Mouse (Mus musculus): ENCODE results near the gene Mcm5. TPM values are rescaled to one million over a fixed set of nuclear protein-coding genes. Genes with fewer than 3 reads are reported as not detected.

Gene Mcm5
- polyA plus RNA-seq (2017; shearing (Covaris generic)) = 10 to 100 TPM; 43.1 to 57.7 TPM

DNA sequence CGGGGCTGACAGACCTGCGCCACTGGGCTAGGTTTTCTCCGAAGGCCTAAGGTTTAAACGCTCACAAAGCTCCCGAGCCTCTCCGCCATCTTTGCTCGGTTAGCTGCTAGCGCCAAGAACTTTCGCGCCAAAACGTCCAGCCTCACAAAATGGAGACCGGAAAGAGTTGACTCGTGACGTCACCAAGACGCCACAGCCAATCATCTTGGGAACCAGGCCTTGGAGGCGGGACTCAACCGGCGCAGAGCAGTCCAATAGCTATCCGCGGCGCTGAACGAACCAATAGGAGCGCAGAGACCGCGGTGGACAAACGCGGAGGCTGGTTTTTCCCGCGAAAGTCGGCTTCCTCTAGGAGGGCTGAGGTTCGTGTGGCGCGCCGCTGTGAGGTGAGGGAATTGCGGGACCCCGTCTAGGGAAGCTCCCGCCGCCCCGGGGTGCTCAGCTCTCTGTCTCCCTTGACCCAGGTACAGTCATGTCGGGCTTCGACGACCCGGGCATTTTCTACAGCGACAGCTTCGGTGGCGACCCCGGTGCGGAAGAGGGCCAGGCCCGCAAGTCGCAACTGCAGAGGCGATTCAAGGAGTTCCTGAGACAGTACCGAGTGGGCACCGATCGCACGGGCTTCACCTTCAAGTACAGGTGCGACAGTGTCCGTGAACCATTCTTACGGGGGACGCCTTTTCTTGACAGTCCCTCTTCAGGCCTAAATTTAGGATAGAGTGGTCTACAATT is at the start of gene Mcm5:
Gene Mcm5, plus strand, starts transcription at position 334 of the 732 bp plus-strand sequence.

DNA sequence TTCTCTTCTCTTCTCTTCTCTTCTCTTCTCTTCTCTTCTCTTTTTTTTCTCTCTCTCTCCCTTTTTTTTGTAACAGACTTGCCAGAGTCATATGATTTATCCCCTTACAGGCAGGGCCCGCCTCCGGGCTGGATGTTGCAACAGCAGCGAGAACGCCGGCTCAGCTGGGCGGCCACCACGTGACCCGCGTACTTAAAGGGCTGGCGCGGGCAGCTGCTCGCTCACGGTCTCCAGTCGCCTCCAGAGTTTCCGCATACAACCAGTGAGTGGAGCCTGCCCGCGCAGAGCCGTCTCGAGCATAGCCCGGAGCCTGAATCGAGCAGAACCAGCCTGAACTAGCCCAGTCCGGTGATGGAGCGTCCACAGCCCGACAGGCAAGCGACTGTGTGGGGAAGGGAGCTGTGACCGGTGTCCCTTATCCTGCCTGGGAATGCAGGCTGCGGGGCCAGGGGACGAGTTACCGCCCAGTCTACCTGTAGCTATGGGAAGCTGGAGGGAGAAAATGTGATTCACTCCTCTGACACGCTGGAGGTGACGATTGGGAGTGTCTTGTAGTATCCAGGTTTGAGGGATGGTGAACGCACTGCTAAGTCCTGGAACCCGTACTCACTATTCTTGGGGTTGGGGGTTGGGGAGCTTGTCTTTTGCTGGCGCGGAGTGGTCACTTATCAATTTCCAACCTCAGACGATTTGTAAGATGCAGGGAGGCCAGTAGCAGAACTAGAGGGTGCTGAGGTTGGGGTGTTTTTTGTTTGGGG is 15.8 kb upstream of the Mcm5 start, which contains the start of gene Hmox1:
Gene Hmox1, plus strand, starts transcription at position 223 of the 758 bp plus-strand sequence.

Other genes with a start within 250 kb of the Mcm5 start
- 1 to 10 TPM in 1 of 2 experiments, not detected in 1; 1.1 TPM for gene Isx, start 236.4 kb upstream of the Mcm5 start, polyA plus RNA-seq (2017; shearing (Covaris generic))
- 10 to 100 TPM; 16.1 to 16.6 TPM for gene Hmgxb4, start 116.2 kb upstream of the Mcm5 start, polyA plus RNA-seq (2017; shearing (Covaris generic))
- gene Tom1, start 75.9 kb upstream of the Mcm5 start, polyA plus RNA-seq (2017; shearing (Covaris generic)) = 10 to 100 TPM; 19.2 to 24.4 TPM
- 10 to 100 TPM in 1 of 2 experiments, 1 to 10 TPM in 1; 5.8 to 40.0 TPM for gene Hmox1, start 15.9 kb upstream of the Mcm5 start, polyA plus RNA-seq (2017; shearing (Covaris generic))
- gene Rasd2, start 104.4 kb downstream of the Mcm5 start, polyA plus RNA-seq (2017; shearing (Covaris generic)) = under 1 TPM in 1 of 2 experiments, not detected in 1; 0.46 TPM